Mouse (Mus musculus) cerebellum, adult 18-20 months (tissue): ENCODE measurements around the gene Nr4a3.

Experiments used
- DNase-seq, 2 experiments: peaks; one replicate each; pipeline ENCODE4 v3.0.0; 2021

The Nr4a3 gene

GRCm38 (mm10) chr4:48044491-48045211 is at the start of gene Nr4a3:
TSS of gene Nr4a3 (plus strand) at chr4:48045153.
- DNase-seq: peak; percentile 92 to 94

- DNase-seq: peak; percentile 62 to 75
Measured at GRCm38 (mm10) chr4:48002969-48003368, 42.0 kb upstream of the Nr4a3 start.

- no peak for DNase-seq
Measured at GRCm38 (mm10) chr4:48003456-48003855, 41.5 kb upstream of the Nr4a3 start.

- DNase-seq: no peak
Measured at GRCm38 (mm10) chr4:48006355-48006754, 38.6 kb upstream of the Nr4a3 start.

- no peak for DNase-seq
Measured at GRCm38 (mm10) chr4:48012209-48012608, 32.7 kb upstream of the Nr4a3 start.

- DNase-seq: no peak
Measured at GRCm38 (mm10) chr4:48022966-48023365, 22.0 kb upstream of the Nr4a3 start.

GRCm38 (mm10) chr4:48029652-48030051 is 15.3 kb upstream of the Nr4a3 start:
- no peak for DNase-seq

- DNase-seq: no peak
Measured at GRCm38 (mm10) chr4:48034287-48034686, 10.7 kb upstream of the Nr4a3 start.

GRCm38 (mm10) chr4:48037646-48038045 is 7.3 kb upstream of the Nr4a3 start:
- DNase-seq: no peak

- no peak for DNase-seq
Measured at GRCm38 (mm10) chr4:48038847-48039246, 6.1 kb upstream of the Nr4a3 start.

GRCm38 (mm10) chr4:48039736-48040135 is 5.2 kb upstream of the Nr4a3 start:
- no peak for DNase-seq

- DNase-seq: no peak
Measured at GRCm38 (mm10) chr4:48042466-48042785, 2.5 kb upstream of the Nr4a3 start.

- peak; percentile 96 to 97 for DNase-seq
Measured at GRCm38 (mm10) chr4:48042786-48043701, 1.9 kb upstream of the Nr4a3 start.

GRCm38 (mm10) chr4:48044141-48044490 is 837 bp upstream of the Nr4a3 start:
- DNase-seq: no peak

GRCm38 (mm10) chr4:48045281-48045720 is 348 bp downstream of the Nr4a3 start:
- no peak for DNase-seq

GRCm38 (mm10) chr4:48045721-48046460 is 938 bp downstream of the Nr4a3 start:
- peak; percentile 35 to 49 for DNase-seq

- peak; percentile 36 to 52 for DNase-seq
Measured at GRCm38 (mm10) chr4:48046461-48046901, 1.5 kb downstream of the Nr4a3 start.

GRCm38 (mm10) chr4:48047136-48047765 is 2.3 kb downstream of the Nr4a3 start:
- DNase-seq: peak; percentile 51 to 53

GRCm38 (mm10) chr4:48047766-48048371 is 2.9 kb downstream of the Nr4a3 start:
- DNase-seq: peak; percentile 46 to 48

- peak; percentile 52 to 54 for DNase-seq
Measured at GRCm38 (mm10) chr4:48048456-48049315, 3.7 kb downstream of the Nr4a3 start.

GRCm38 (mm10) chr4:48050020-48050419 is 5.1 kb downstream of the Nr4a3 start:
- no peak for DNase-seq
